Comparison of ENCODE assay signal across 19 mouse cellular contexts in the genomic region with DNA sequence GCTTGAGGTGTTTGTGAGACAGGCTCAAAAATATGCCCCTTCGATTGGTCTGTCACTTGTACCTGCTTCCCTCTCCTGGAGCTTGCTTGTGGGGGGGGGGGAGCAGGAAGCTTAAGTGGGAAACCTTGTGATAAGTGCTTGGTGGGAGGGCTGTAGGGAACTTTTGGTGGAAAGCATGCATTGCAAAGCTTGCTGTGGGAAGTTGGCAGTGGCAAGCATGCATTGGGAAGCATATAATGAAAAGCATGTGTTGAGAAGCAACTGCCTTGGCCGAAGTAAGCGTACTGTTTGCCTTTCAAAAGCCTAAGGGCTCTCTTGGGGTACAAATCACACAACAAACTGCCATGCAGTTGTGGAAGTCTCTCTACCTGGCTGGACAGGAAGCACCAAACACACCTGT.
"Had no signal": no experiment of that assay in that cellular context is flagged by ENCODE, and none has a peak within 500 bp of the region (broad histone marks: within the 10 kb centered on the region; RNA-seq: fewer than 3 reads in every experiment).

No protein-coding gene starts in this region.

- DNase-seq: lung, adult 18-20 months; lung, embryonic 14.5 days; lung, postnatal 10 days; lung, postnatal 4 days; midbrain, embryonic 14.5 days; retina, postnatal 1 day; right cerebral cortex, adult 18-20 months; right cerebral cortex, postnatal 25 days; right cerebral cortex, postnatal 4 days; spleen, adult 18-20 months; thymus, adult 18-20 months; thymus, postnatal 14 days; thymus, postnatal 36 days had no signal

- H3K4me2 ChIP-seq: lung, embryonic 14.5 days; midbrain, embryonic 12.5 days; neural tube, embryonic 13.5 days; neural tube, embryonic 15.5 days had no signal

- H3K27ac ChIP-seq: midbrain, embryonic 12.5 days; neural tube, embryonic 13.5 days; neural tube, embryonic 15.5 days had no signal

- H3K9me3 ChIP-seq: midbrain, embryonic 12.5 days; neural tube, embryonic 13.5 days; neural tube, embryonic 15.5 days had no signal

- H3K27me3 ChIP-seq: megakaryocyte, embryonic 14.5 days; midbrain, embryonic 12.5 days; neural tube, embryonic 13.5 days; neural tube, embryonic 15.5 days had no signal

- H3K9ac ChIP-seq: lung, embryonic 14.5 days; midbrain, embryonic 12.5 days; neural tube, embryonic 13.5 days; neural tube, embryonic 15.5 days had no signal

- H3K4me1 ChIP-seq: megakaryocyte, embryonic 14.5 days; midbrain, embryonic 12.5 days; neural tube, embryonic 13.5 days; neural tube, embryonic 15.5 days had no signal

- H3K4me3 ChIP-seq: megakaryocyte, embryonic 14.5 days; midbrain, embryonic 12.5 days; myocyte; neural tube, embryonic 13.5 days; neural tube, embryonic 15.5 days had no signal

- ATAC-seq: midbrain, embryonic 16.5 days had no signal

- H3K36me3 ChIP-seq: midbrain, embryonic 12.5 days; neural tube, embryonic 13.5 days; neural tube, embryonic 15.5 days had no signal
